Mouse (Mus musculus) ES-E14 (cell line): ENCODE data around the gene Pygl.

Experiments used
- HCFC1 ChIP-seq: IDR thresholded peaks from 2 replicates; pipeline ENCODE4 v1.6.1; 2012; ENCODE audit warnings: low read length, inconsistent platforms, borderline replicate concordance; ENCODE audit not compliant: insufficient read depth
- MAFK ChIP-seq: IDR thresholded peaks from 2 replicates; pipeline ENCODE4 v1.6.1; 2014; ENCODE audit warnings: mild to moderate bottlenecking, low read depth, low read length, inconsistent platforms; ENCODE audit not compliant: insufficient read depth
- ZC3H11A ChIP-seq: IDR thresholded peaks from 2 replicates; pipeline ENCODE4 v1.6.1; 2012; ENCODE audit warnings: low read depth, mild to moderate bottlenecking, inconsistent platforms, low read length, borderline replicate concordance
- ZNF384 ChIP-seq: IDR thresholded peaks from 2 replicates; pipeline ENCODE4 v1.6.1; 2012; ENCODE audit warnings: low read depth, low read length, inconsistent platforms

DNA sequence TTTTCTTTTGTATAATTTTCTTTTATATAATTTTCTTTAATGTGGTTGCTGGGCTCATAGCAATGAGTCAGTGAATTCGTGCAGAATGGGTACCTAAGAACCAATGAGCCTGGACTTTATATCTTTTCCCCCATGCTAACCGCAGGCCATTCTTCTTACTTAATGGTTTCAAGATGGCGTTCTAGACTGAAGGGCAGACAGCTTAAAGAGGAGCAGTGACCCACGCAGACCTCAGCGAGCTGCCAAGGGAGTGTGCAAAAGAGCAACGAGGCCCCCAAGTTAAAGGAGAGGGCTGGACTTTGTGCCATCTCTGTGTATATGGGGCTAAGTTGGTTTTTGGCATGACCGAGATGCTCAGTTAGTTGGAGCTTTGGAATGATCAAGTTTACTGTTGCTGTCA, 32.4 kb upstream of the Pygl start:
- TF ChIP-seq HCFC1 (no peak), ZC3H11A (no peak), MAFK (no peak), ZNF384 (no peak)
